Mouse (Mus musculus): ENCODE results near the gene Wipf1. TPM values are rescaled to one million over a fixed set of nuclear protein-coding genes. Genes with fewer than 3 reads are reported as not detected.

Gene Wipf1
- total and polyA plus RNA-seq, 2 experiments from 2014 or later: 1.8 to 2.4 TPM

- no peaks in the 10 kb centered on the region for H3K4me1 ChIP-seq (ENCODE audit: insufficient read depth, low read length)
- WGBS: 78% methylated on average over 3 of the region's 3 CpGs
- no peak for ATAC-seq (ENCODE audit: low FRiP score)
- no peaks in the 10 kb centered on the region for H3K36me3 ChIP-seq (ENCODE audit: insufficient read depth, low read length)
- TF ChIP-seq CTCF (IDR thresholded peaks at IDR 0.05): no peak
- H3K4me2 ChIP-seq (ENCODE audit: low read depth, low read length, poor library complexity, severe bottlenecking): no peak overlapping the region
- no peaks in the 10 kb centered on the region for H3K27me3 ChIP-seq (ENCODE audit: insufficient read depth, low read length)
- no peak overlapping the region for H3K4me3 ChIP-seq (ENCODE audit: low read depth, low read length)
- no peak for DNase-seq (ENCODE audit: low spot score)
- H3K9me3 ChIP-seq (ENCODE audit: low read length): no peaks in the 10 kb centered on the region
- H3K9ac ChIP-seq (replicated peaks; ENCODE audit: low read length, poor library complexity, severe bottlenecking): no peak overlapping the region
- H3K27ac ChIP-seq (ENCODE audit: low read depth, low read length): no peak overlapping the region
Measured at GRCm38 (mm10) chr2:73552926-73553325, 23.4 kb upstream of the Wipf1 start.

- peak; percentile 74 for DNase-seq (ENCODE audit: low spot score)
- Histone ChIP-seq H3K36me3 (ENCODE audit: insufficient read depth, low read length) (no peaks in the 10 kb centered on the region), H3K4me2 (ENCODE audit: low read depth, low read length, poor library complexity, severe bottlenecking) (peak overlapping the region; percentile 39), H3K27me3 (ENCODE audit: insufficient read depth, low read length) (no peaks in the 10 kb centered on the region), H3K9ac (replicated peaks; ENCODE audit: low read length, poor library complexity, severe bottlenecking) (0 out of 2 replicates have a peak overlapping the region, but pooled peaks have one; percentile 9), H3K27ac (ENCODE audit: low read depth, low read length) (no peak overlapping the region), H3K4me3 (ENCODE audit: low read depth, low read length) (peak overlapping the region; percentile 17), H3K4me1 (ENCODE audit: insufficient read depth, low read length) (no peaks in the 10 kb centered on the region), H3K9me3 (ENCODE audit: low read length) (no peaks in the 10 kb centered on the region)
- peak; percentile 79 for TF ChIP-seq CTCF (IDR thresholded peaks at IDR 0.05)
- ATAC-seq (ENCODE audit: low FRiP score): no peak
- WGBS: 16% methylated on average over 6 of the region's 6 CpGs
Measured at GRCm38 (mm10) chr2:73550725-73551124, 21.2 kb upstream of the Wipf1 start.

- H3K4me2 ChIP-seq (ENCODE audit: low read depth, low read length, poor library complexity, severe bottlenecking): no peak overlapping the region
- no peak for ATAC-seq (ENCODE audit: low FRiP score)
- no peak overlapping the region for H3K27ac ChIP-seq (ENCODE audit: low read depth, low read length)
- DNase-seq (ENCODE audit: low spot score): no peak
- H3K4me1 ChIP-seq (ENCODE audit: insufficient read depth, low read length): no peaks in the 10 kb centered on the region
- no peaks in the 10 kb centered on the region for H3K27me3 ChIP-seq (ENCODE audit: insufficient read depth, low read length)
- WGBS: 80% methylated on average over 2 of the region's 2 CpGs
- no peak overlapping the region for H3K4me3 ChIP-seq (ENCODE audit: low read depth, low read length)
- H3K9ac ChIP-seq (replicated peaks; ENCODE audit: low read length, poor library complexity, severe bottlenecking): no peak overlapping the region
- TF ChIP-seq CTCF (IDR thresholded peaks at IDR 0.05): no peak
- H3K9me3 ChIP-seq (ENCODE audit: low read length): no peaks in the 10 kb centered on the region
- H3K36me3 ChIP-seq (ENCODE audit: insufficient read depth, low read length): no peaks in the 10 kb centered on the region
Measured at GRCm38 (mm10) chr2:73548542-73548941, 19.0 kb upstream of the Wipf1 start.

GRCm38 (mm10) chr2:73547256-73547655 lies 17.7 kb upstream of the Wipf1 start:
- H3K36me3 ChIP-seq (ENCODE audit: insufficient read depth, low read length): no peaks in the 10 kb centered on the region
- H3K9ac ChIP-seq (replicated peaks; ENCODE audit: low read length, poor library complexity, severe bottlenecking): no peak overlapping the region
- 91% methylated on average over 4 of the region's 4 CpGs for WGBS
- ATAC-seq (ENCODE audit: low FRiP score): no peak
- H3K4me2 ChIP-seq (ENCODE audit: low read depth, low read length, poor library complexity, severe bottlenecking): no peak overlapping the region
- H3K4me1 ChIP-seq (ENCODE audit: insufficient read depth, low read length): no peaks in the 10 kb centered on the region
- no peaks in the 10 kb centered on the region for H3K9me3 ChIP-seq (ENCODE audit: low read length)
- DNase-seq (ENCODE audit: low spot score): no peak
- no peak overlapping the region for H3K4me3 ChIP-seq (ENCODE audit: low read depth, low read length)
- no peak for TF ChIP-seq CTCF (IDR thresholded peaks at IDR 0.05)
- no peaks in the 10 kb centered on the region for H3K27me3 ChIP-seq (ENCODE audit: insufficient read depth, low read length)
- no peak overlapping the region for H3K27ac ChIP-seq (ENCODE audit: low read depth, low read length)

- DNase-seq (ENCODE audit: low spot score) (no peak), ATAC-seq (ENCODE audit: low FRiP score) (no peak)
- Histone ChIP-seq H3K4me1 (ENCODE audit: insufficient read depth, low read length) (no peaks in the 10 kb centered on the region), H3K9me3 (ENCODE audit: low read length) (no peaks in the 10 kb centered on the region), H3K4me2 (ENCODE audit: low read depth, low read length, poor library complexity, severe bottlenecking) (no peak overlapping the region), H3K9ac (replicated peaks; ENCODE audit: low read length, poor library complexity, severe bottlenecking) (no peak overlapping the region), H3K27me3 (ENCODE audit: insufficient read depth, low read length) (no peaks in the 10 kb centered on the region), H3K27ac (ENCODE audit: low read depth, low read length) (no peak overlapping the region), H3K4me3 (ENCODE audit: low read depth, low read length) (no peak overlapping the region), H3K36me3 (ENCODE audit: insufficient read depth, low read length) (no peaks in the 10 kb centered on the region)
- no peak for TF ChIP-seq CTCF (IDR thresholded peaks at IDR 0.05)
- WGBS: 90% methylated on average over 2 of the region's 2 CpGs
Measured at GRCm38 (mm10) chr2:73545556-73545955, 16.0 kb upstream of the Wipf1 start.

GRCm38 (mm10) chr2:73540450-73541162 lies 11.1 kb upstream of the Wipf1 start:
- peak overlapping the region; percentile 18 for H3K4me2 ChIP-seq (ENCODE audit: low read depth, low read length, poor library complexity, severe bottlenecking)
- no peak for DNase-seq (ENCODE audit: low spot score)
- no peak for TF ChIP-seq CTCF (IDR thresholded peaks at IDR 0.05)

More at GRCm38 (mm10) chr2:73540450-73541162, 11.1 kb upstream of the Wipf1 start:
- Histone ChIP-seq H3K27me3 (ENCODE audit: insufficient read depth, low read length) (no peaks in the 10 kb centered on the region), H3K27ac (ENCODE audit: low read depth, low read length) (no peak overlapping the region), H3K4me3 (ENCODE audit: low read depth, low read length) (no peak overlapping the region), H3K36me3 (ENCODE audit: insufficient read depth, low read length) (no peaks in the 10 kb centered on the region), H3K9ac (replicated peaks; ENCODE audit: low read length, poor library complexity, severe bottlenecking) (no peak overlapping the region), H3K4me1 (ENCODE audit: insufficient read depth, low read length) (no peaks in the 10 kb centered on the region), H3K9me3 (ENCODE audit: low read length) (no peaks in the 10 kb centered on the region)
- WGBS: 38% methylated on average over 16 of the region's 16 CpGs
- no peak for ATAC-seq (ENCODE audit: low FRiP score)
